Mouse (Mus musculus): ENCODE results near the gene Cracr2a.
"Not testable (repeated sequence)": the region's sequence is repeated elsewhere in the genome, so short reads cannot be mapped to it uniquely, and the experiment has no call there.

The Cracr2a gene

DNA sequence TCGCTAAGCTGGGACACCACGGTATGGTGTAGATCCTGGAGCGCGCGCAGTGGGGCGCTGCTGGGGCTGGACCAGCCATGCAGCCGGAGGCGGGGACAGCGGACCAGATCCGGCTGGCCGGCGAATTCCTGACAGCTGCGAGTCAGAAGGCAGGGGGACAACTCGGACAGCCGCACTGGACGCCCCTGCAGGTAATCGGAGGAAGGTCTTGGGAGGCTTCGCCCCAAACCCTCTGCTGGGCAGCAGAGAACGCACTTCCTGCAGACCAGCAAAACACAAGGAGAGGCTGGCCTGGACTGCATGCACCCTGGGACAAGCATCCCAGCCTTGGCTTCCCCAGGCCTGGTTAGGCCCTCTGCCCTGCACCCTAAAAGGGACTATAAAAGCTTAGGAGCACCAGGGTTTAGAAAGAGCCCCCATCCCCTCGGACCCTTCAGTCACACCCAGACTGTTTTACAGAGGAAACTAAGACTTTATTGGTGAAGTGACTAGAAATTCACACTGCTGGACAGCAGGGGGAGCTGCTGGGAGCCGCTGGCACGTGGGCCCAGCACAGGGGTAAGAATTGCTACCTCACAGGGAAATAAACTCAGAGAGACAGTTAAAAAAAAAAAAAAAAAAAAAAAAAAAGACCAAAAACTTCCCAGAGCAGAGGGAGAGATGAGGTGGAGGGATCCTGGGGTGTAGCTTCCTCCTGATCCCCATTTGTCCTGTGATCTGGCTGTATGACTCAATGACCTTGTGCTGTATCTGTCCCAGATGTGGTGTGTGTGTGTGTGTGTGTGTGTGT, at the start of gene Cracr2a:
Gene Cracr2a (plus strand): TSS at position 108 of the 790 bp plus-strand sequence.
- peak; percentile 64 to 75 for DNase-seq

DNA sequence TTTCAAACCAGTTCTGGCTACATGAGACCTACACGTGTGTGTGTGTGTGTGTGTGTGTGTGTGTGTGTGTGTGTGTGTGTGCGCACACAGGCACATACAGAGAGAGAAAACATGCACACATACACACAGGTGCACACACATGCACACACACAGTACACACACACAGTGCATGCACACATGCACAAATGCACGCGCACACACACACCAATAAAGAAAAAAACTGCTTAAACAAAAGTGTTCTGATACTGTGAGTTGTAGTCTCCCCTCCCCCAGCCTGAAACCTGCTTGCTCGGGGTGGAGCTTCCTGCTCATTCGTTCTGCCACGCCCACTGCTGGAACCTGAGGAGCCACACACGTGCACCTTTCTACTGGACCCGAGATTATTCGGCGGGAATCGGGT, 47.4 kb upstream of the Cracr2a start:
- DNase-seq = not testable (repeated sequence)

DNA sequence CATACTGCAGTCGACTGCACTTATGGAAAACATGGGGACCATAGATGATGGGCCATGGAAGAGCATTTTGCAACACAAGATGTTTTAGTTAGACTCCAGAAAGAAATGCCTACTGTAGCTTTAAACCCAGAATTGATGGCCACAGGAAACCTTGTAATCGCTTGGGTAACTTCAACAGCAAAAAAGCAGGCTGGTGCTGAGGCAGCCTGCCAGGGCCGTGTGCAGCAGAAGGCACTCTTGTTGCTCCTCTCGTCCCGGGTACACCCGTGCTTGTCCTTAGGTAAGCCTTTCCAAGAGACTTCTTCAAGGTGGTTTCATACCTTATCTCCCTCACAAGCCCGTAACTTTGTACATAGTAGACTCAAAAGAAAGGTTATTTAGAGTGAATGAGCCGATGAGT, 40.0 kb upstream of the Cracr2a start:
- DNase-seq = no peak

DNA sequence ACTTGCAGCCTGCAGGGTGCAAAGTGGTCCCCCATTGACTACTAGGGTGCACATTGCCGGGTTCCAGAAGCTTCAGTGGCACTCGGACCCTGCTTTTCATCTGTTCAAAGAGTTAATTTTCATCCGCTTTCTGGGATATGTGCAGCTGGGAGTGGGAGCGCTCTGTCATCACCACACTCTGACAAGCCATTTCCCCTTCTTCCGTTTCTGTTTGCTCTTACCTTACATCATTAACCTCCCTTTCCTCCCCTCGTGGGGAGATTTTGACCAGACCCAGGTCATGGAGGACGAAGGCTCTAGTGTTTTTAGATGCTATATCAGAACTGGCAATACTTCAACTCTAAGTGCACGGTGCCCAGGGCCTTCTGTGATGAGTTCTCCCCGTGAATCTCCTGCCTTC, 38.8 kb upstream of the Cracr2a start:
- DNase-seq = no peak

DNA sequence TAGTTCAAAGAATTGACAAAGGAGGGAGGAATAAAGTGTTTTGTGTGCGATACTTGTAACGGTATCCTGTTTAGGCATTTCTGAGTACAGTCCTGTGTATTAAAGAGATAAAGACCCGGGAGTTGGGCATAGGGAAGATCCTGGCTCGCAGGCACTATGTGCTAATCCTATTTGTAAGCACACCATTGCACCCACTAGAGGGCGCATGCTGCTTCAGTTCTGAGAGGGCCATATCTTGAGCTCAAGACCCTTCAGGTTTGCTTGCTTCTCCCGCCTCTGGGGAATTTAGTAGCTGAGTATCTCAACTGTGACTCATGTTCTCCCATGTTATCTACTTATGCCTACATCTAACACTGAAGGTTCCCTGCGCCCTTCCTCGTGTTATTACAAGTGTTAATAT, 36.7 kb upstream of the Cracr2a start:
- peak in 1 of 2 experiments; percentile 47 for DNase-seq

DNA sequence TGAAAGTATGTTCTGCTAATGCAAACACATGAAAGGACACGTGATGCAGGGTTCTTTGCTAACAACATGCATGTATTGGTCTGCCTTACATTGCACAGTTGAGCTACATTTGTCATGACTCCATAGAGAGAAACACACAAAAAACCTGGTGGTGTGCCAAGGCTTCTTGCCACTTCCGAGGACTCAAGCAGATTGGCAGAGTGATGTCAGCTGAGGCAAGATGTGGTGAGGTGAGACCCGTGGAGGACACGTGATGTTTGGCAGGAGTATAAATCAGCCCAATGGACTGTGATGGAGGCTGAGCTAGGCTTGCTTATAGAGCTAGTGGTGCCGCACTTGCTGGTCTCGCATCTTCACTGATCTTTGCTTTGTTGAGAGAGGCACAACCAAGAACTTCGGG, 32.5 kb upstream of the Cracr2a start:
- DNase-seq = no peak

DNA sequence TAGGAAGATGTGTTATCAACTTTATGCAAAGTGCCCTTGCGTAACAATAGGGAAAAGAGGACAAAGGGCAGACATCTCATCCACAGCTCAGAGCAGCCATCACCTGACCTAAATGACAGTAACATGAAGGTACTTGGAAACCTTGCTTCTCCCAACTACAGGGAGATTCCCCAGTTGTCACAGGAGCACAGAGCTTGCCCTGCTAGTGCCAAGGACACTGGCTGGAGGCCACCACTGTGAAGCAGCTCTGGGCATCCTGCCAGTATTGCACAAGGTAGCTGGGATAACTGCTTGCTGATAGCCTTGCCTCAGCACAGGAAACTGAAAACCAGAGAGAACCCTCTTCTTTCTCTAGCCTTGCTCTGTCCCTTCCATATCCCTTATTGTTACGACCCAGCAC, 31.7 kb upstream of the Cracr2a start:
- peak; percentile 41 to 63 for DNase-seq

DNA sequence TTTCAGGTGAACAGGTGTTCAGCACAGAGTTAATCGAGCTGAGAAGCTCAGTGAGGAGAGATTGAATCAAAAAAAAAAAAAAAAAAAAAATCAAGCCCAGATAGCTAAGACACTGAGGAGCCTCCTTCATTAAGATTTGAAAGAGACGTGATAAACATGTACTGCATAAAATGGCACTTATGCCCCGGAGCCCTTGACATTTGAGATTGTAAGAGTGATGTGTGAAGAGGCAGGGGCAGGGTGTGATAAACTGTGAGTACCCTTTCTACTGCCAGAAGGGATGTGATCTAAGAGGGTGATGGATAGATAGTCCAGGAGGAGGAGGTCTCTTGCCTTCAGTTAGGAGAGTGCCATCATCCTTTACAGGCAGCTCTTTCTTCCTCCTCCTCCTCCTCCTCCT, 30.9 kb upstream of the Cracr2a start:
- no peak for DNase-seq

DNA sequence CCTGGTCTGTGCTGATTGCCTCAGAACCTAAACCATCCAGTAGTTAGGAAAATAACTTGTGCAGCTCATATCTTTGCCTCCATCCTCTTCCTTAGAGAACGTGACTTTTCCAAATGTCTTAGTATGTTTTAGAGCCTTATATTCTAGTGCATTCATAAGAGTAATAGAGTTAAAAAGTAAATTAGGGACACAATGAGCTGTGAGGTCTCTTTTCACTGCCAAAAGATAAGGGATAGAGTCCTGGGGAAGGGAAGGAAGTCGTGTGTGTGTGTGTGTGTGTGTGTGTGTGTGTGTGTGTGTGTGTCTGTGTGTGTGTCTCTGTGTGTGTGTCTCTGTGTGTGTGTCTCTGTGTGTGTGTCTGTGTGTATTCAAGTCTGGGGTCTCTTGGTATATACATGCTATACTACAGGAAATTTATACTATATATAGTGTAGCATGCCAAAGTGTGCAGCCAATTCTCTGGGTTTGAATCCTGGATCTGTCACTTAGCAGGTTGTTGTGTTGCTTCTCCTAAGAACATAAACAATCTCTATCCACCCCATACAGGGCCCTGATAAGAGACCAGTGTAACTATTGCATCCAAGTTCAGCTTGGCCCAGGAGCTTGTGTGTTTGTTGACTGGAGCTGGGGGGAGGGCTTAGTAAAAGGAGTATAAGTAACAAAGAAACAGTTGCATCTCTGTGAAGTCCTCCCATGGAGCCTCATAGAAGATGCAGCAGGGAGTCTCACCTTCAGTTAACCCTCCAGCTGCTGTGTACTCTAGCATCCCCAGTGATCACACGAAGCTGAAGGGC, 29.5 kb upstream of the Cracr2a start:
- no peak for DNase-seq

DNA sequence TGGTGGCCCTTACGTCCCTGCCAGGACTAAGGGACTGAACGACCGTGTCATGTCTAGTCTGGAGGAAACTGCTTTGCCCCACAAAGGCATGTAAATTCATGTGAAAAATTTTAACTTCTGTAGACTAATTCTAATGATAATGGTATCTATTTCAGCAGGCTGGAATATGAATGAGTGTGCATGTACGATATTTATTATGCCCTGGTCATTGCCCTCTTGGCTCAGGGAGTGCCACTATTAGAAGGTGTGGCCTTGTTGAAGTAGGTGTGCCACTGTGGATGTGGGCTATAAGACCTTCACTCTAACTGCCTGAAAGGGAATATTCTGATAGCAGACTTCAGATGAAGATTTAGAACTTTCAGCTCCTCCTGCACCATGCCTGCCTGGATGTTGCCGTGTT, 28.8 kb upstream of the Cracr2a start:
- DNase-seq = no peak

DNA sequence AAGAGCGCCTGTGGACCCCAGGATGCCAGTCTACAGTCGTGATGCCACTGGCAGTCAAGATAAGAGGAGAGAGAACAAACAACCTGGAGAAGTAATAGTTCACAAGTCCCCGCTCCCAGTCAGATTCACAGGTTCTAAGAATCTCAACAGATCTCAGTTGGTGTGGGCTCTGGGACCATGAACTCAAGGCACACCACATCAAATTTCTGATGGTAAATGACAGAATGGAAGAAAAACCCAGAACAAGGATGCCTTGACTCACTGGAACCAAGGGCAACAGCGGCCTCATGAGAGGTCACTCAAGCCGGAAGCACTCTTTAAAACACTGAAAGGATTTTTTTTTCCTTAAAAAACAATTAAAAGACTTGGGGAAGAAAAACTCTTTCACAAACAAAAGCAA, 27.4 kb upstream of the Cracr2a start:
- no peak for DNase-seq

DNA sequence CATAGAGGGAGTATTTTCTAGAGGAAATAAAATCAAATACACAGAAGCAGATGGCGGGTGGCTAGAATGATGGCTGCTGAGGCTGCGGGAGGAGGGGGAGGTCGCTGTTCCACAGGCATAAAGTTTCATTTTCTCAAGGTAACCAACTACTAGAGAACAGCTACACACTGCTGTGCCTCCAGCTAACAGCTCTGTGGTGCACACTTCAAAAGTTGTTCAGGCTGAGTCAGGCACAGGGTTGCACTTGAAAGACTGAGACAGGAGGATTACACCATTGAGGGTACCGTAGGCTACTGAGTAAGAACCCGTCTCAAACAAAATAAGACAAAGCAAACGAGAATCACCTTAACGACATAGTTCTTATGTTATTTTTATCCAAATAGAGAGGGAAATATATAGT, 24.1 kb upstream of the Cracr2a start:
- DNase-seq = no peak

DNA sequence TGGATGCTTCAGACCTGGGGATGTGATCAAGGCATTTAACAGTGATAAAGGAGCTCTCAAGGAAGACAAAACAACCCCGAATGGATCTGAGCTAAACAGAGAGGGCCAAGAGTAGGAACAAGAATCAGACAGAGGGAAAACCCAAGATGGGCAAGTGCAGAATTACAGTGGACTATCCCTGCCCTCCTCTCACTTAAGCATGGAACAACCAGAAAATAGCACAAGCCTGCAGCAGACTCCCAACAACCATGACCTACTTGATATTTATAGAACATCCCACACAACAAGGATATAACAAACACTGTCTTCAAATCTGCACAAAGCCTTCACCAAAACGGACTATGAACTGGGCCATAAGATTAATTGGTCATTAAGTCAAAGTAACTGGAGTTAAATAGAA, 23.0 kb upstream of the Cracr2a start:
- no peak for DNase-seq

DNA sequence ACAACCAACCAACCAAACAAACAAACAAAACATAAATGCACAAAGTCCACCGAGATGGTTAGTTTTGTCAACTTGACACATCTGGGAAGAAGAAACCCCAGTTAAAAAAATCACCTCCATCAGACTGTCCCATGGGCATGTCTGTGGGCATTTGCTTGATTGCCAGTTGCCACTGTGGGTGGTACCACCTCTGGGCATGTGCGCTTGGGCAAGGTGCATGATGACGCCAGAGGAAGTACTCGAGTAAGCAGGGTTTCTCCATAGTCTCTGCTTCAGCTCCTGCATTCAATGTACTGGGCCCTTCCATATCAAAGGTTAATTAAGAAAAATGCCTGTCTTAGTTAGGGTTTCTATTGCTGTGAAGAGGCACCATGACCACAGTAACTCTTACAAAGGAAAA, 21.9 kb upstream of the Cracr2a start:
- no peak for DNase-seq

DNA sequence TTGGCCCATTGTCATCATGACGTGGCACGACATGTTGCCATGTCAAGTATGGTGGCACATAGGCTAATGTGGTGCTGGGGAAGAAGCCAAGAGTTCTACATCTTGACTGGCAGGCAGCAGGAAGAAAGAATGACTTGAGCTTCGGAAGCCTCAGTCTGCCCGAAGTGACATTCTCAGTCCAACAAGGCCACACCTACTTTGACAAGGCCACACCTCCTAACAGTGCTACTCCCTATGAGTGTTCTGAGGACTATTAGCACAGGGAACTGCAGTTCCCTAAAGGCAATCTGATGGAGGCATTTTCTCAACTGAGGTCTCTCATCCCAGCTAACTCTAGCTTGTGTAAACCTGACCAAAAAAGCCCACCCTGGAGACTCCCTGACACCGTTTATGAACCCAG, 21.5 kb upstream of the Cracr2a start:
- DNase-seq = no peak

DNA sequence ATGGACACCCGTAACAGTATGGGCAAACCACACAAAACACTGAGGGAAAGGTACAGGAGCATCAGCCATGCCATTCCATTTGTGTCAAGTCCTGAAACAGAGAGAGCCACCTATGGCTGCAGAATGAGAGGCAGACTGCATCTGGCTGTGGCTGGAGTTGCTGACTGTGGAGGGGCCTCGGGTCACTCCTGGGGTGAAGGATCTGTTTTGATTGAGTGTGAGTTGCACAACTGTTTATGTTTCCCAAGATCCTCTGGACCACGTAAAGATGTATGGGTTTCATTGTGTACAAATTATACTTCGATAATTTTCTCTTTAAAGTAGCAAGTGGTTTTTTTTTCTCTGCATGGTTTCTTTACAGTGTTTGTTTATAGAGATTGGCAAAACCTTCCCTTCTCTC, 20.6 kb upstream of the Cracr2a start:
- DNase-seq = no peak

DNA sequence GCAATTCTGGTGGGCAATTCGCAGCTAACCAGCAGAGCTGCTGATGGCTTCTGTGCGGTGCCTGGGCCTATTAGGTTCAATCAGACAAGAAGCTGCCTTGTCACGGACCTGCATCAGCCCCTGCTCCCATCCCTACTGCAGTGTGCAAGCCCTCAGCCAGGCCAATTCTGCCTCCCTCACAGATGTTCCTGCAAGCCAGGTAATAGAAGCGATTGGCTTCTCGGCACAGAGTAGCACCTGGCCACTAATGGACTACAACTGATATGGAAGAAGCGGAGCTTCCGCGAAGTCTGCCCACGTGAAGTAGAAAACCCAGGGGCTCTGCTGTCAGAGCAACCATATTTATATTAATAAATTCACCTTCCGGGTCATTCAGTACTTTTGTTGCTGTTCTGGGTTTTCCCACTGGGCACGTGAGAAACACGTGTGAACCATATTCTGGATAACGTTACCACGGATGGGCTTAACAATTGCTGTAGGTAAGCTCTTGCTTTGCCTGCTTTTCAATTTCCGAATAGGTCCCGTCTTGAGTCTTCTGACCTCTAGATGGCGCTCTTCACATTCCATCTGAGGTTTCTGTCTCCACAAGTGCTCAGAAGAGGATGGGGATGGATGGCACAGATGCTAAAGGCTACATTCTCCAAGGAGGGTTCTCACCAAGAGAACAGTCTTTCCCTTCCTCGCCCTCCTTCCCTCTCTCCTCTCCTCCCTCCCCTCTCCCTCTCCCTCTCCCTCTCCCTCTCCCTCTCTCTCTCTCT, 19.3 kb upstream of the Cracr2a start:
- DNase-seq = peak; percentile 41 to 55

DNA sequence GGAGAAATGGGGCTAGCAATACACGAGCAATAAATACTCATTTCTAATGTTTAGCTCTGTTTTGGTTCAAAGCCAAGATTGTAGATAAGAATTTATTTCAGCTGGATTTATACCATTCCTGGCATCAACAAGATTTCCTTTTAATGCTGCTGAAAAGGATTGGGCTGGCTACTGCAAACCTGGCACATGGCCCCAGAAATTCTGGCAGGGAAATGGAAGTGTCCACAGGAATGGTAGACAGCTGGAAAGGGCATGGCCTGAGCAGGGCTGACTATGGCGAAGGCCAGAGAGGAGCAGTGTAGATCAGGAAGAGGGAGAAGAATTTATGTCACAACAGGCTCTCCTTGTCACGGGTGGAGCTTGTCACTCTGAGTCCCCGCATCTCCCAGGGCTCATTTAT, 14.5 kb upstream of the Cracr2a start:
- DNase-seq = peak; percentile 54 to 63

DNA sequence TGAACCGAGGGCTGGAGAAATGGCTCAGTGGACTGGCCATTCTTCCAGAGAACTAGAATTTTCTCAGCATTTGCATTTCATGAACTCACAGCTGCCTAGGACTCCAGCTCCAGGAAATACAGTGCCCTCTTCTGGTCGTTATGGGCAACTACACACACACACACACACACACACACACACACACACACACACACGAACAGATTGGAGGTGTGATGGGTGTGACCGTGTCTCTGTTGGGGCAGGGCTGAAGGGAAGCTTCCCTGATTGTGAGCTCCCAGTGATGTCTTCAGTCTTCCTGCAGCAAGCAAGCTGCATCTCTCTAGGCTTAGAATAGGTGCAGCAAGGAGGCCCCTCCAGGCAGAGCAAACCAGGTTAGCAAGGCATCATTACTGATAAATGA, 8.2 kb upstream of the Cracr2a start:
- no peak for DNase-seq

DNA sequence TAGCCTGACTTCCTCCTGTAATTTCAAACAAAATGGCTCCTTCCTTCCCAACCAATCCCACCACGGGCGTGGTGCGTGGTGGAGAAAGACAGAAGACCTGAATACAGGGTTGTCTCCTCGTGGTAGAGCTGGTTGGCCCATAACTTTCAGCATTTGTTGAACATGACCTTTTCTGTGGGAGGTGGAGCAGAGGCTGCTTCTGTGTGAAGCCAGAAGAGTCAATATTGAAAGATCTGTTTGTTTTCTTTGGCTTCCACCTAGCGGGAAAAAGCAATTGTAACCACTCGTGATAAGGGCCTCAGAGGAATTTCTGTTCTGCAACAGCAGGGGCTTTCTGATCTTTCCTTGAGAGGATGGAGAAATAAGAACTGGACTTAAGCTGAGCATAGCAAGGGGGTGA, 5.6 kb upstream of the Cracr2a start:
- no peak for DNase-seq

DNA sequence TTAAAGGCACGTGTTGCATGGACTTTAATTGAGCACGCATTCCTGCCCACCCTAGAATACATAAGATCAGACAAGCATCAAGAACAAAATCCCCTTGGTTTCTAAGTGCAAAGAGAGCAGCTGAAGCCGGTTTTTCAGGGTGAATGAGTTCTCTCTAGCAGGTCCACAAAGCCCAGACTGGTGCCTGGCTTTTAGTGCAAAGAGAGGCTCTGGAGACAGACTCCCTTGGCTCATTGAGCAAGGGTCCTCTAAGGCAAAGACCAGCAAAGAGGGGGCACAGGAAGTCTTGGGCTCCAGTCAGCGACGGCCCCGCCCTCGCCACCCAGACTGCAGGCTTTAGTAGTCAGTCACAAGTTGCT, 287 bp upstream of the Cracr2a start:
- DNase-seq = no peak

DNA sequence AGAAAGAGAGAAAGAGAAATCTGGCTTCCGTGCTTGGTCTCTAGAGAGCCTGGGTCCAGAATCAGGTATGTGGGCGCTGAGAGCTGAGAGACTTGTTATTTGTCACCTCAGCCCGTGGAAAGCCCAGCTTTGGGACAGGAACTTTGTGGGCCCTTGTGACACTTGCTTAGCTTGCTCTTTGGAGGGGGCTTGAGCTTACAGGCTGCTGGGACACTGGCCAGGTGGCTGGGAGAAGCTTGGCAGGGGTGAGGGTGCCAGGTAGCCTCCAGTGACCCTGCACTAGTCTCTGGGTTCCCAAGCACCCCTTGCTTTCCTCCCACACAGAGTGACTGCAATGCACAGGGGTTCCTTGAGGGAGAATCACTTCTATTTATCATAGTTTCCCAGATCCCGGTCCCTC, 2.4 kb downstream of the Cracr2a start:
- DNase-seq = no peak

DNA sequence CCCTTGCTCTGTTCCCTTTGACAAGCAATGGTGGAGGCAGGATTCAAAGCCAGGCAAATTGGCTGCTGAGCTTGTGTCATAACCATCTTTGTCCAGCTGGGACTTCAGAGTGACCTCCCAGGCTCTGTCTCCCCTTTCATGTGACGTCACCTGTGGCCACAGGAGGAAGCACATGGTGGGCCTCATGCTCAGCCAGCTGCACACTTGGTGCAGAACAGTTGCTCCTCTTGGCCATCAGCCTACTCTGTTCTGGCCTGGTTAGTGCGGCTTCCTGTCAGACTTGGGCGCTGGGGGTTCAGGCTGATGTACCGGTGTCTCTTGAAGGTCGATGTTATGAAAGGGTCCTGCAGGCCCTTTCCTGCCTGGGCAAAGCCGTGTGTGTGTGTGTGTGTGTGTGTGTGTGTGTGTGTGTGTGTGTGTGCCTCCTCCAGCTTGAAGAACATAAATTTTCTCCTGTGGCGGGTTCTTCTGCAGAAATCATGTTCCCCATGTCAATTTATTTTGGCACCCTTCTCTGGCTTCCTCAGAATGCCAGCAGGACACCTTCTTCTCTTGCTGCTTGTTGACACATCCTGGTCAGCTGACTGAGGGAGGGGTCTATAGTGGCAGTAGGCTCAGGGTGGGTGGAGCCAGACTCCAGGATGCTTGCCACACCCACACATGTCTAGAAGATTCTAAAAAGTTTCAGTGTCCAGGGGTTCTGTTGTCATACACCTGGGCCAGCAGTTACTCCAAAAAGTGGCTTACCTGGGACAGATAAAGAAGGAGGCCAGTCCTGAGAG, 5.0 kb downstream of the Cracr2a start:
- DNase-seq = peak; percentile 14 to 16
